Mouse (Mus musculus) cortical plate, adult 2 months (tissue): ENCODE data around the gene Ghr. TPM values are rescaled to one million over a fixed set of nuclear protein-coding genes. Genes with fewer than 3 reads are reported as not detected.

ENCODE experiments used
- H3K27ac ChIP-seq: fragments of 200-500 bp; 2 replicates; pipeline ENCODE4 v1.5.1; 2012; ENCODE audit warnings: low read length, control low read depth, inconsistent platforms; ENCODE audit not compliant: insufficient read depth
- H3K4me1 ChIP-seq: fragments of 200-500 bp; 2 replicates; pipeline ENCODE4 v1.6.1; 2011; ENCODE audit warnings: low read length; ENCODE audit not compliant: control insufficient read depth, insufficient read depth
- H3K4me3 ChIP-seq: fragments of 200-500 bp; 2 replicates; pipeline ENCODE4 v1.5.1; 2011; ENCODE audit warnings: mild to moderate bottlenecking, low read length, control low read depth; ENCODE audit not compliant: insufficient read depth
- CTCF ChIP-seq: fragments of 200-500 bp; IDR thresholded peaks from 2 replicates; pipeline ENCODE4 v1.5.1; 2011; ENCODE audit warnings: mild to moderate bottlenecking, control low read depth, low read length; ENCODE audit not compliant: insufficient read depth; ENCODE audit errors: extremely low read depth
- POLR2A ChIP-seq: fragments of 200-500 bp; IDR thresholded peaks from 2 replicates; pipeline ENCODE4 v1.6.1; 2011; ENCODE audit warnings: mild to moderate bottlenecking, low read length, control low read depth; ENCODE audit not compliant: insufficient read depth; ENCODE audit errors: extremely low read depth
- polyA plus RNA-seq: library from polyadenylated mRNA; depleted of rRNA; stranded (reverse); fragments of >200 nt; gene quantifications from 2 replicates; pipeline ENCODE4 v1.2.3, GENCODE M21; 2012

Gene Ghr
- polyA plus RNA-seq, 1 experiment: 8.4 TPM

DNA sequence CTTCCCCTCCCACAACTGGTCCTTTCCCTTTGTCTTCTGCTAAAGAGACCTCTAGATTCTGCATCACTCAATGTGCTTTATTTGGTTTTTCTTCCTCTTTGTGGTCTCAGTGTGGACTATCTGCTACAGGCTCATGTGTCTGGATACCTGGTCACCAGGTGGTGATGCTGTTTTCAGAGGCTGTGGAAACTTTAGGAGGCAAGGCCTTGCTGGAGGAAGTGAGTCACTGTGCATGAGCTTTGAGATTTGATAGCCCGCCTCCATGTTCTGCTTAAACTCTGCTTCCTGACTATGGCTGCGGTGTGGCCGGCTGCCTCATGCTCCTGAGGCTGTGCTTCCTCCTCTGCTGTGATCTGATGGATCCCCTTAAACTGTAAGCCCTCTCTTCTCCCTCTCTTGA is 292.9 kb downstream of the Ghr start:
- no peak overlapping the region for H3K4me3 ChIP-seq
- no peaks in the 10 kb centered on the region for H3K4me1 ChIP-seq
- no peak overlapping the region for H3K27ac ChIP-seq
- no peak for TF ChIP-seq POLR2A

DNA sequence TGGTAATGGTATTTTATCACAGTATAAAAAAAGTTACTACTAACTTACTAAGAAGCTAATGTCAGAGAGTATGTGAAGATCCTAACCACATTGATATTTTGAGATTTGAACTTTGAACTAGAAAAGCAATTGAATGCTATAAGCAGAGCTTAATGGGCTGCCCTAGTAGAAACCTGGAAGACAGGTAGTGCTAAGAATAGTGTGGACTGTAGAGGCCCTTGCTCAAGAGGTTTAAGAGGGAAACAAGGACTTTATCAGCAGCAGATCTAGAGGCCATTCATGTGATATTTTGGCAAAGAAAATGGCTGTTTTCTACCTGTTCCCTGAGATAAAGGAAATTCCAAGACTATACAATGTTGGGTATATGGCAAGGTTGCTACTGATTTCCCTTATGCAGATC is 297.3 kb downstream of the Ghr start:
- Histone ChIP-seq H3K27ac (no peak overlapping the region), H3K4me3 (no peak overlapping the region), H3K4me1 (no peaks in the 10 kb centered on the region)
- TF ChIP-seq CTCF: no peak
- TF ChIP-seq POLR2A: no peak

DNA sequence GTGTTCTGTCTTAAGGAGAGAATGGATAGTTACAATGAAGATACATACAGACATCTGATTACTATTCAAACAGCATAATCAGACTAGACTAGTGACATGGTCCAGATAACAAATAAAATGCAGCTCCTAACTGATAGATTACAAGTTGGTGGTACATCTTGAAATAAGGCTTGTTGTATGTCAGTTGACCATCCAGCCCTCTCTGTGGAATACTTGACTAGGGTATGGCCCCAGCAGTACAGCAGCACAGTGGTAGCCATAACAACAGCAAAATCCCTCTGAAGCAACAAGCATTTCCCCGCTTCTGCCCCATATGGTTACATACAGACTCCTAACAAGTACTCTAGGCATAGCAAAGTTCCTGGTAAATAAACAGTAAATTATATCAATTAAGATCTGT is 301.6 kb downstream of the Ghr start:
- Histone ChIP-seq H3K4me1 (no peaks in the 10 kb centered on the region), H3K4me3 (no peak overlapping the region), H3K27ac (no peak overlapping the region)
- TF ChIP-seq POLR2A (no peak), CTCF (no peak)

DNA sequence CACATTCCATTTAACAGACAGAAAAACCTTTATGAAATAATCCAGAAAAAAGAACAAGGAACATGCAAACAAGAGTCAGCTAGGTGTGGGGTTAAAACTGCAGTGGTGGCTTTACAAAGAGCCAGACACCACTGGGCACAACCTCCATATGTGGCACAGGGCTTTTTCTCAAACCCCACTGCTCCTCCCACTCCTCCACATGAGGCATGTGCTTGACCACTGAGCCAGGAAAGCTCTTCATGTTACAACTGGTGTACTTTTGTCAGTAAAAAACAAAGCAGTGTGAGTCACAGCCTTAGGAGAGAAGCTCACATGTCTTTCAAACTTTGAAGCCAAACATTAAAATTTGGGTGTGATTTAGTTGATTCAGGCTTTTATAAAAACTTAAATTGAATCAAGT is 302.1 kb downstream of the Ghr start:
- no peak overlapping the region for H3K27ac ChIP-seq
- TF ChIP-seq POLR2A: no peak
- no peak for TF ChIP-seq CTCF
- no peak overlapping the region for H3K4me3 ChIP-seq
- H3K4me1 ChIP-seq: no peaks in the 10 kb centered on the region

DNA sequence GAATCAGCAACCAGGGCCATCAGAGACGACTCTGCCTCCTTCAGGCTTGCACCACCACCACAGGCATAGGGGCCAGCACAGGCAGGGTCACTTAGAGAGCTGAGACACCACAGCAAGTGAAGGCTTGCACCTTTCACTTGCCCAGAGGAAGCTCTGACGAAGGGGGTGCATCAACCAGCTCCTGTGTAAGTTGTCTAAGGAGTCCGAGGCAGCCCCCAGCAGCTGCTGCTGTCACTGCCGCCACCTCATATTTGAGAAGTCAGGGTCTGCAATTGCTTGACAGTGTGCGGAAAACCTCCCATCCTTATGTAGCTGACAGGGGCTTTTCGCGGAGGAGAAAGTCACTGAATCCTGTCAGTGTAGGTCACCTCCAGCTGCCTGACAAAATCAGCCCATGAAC is 304.1 kb downstream of the Ghr start:
- Histone ChIP-seq H3K4me3 (no peak overlapping the region), H3K4me1 (no peaks in the 10 kb centered on the region), H3K27ac (no peak overlapping the region)
- TF ChIP-seq CTCF (no peak), POLR2A (no peak)

DNA sequence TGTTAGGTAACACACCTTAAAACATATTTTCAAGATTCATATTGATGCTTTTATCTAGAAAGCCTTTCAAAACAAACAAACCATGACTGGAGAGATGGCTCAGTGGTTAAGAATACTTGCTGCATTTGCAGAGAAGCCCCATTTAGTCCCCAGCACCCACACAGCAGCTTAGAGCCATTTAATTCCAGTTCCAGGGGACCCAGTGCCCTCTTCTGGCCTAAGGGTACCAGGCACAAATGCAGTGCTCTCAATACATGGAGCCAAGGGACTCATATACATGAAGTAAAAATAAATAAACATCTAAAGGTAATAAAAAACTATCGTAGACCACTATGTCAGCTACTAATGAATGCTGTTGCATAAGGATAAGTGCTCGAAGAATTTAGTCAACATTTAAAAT is 305.9 kb downstream of the Ghr start:
- no peaks in the 10 kb centered on the region for H3K4me1 ChIP-seq
- no peak for TF ChIP-seq POLR2A
- peak; percentile 3; the same call in 1 of the 2 replicates for TF ChIP-seq CTCF
- no peak overlapping the region for H3K4me3 ChIP-seq
- H3K27ac ChIP-seq: no peak overlapping the region

DNA sequence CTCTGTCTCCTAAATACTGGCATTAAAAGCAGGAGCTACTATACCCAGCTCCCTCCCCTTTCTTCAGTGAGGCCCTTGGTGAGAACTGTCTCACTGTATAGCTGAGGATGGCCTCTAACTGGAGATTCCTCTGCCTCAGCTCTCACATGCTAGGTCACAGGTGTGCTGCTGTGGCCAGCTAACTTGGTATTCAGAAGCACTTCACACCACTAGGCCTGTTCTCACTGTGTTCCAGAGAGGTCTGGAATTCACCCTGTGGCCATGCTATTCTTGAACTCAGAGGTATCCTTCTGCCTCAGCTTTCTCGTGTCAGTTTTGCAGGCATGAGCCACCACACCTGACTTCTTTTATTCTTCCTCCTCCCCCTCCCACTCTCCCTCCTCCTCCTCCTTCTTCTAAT is 310.1 kb downstream of the Ghr start:
- Histone ChIP-seq H3K4me1 (no peaks in the 10 kb centered on the region; the same call in 1 of the 2 replicates), H3K27ac (no peak overlapping the region), H3K4me3 (peak overlapping the region; percentile 3; the same call in 1 of the 2 replicates)
- TF ChIP-seq CTCF (no peak), POLR2A (no peak)

DNA sequence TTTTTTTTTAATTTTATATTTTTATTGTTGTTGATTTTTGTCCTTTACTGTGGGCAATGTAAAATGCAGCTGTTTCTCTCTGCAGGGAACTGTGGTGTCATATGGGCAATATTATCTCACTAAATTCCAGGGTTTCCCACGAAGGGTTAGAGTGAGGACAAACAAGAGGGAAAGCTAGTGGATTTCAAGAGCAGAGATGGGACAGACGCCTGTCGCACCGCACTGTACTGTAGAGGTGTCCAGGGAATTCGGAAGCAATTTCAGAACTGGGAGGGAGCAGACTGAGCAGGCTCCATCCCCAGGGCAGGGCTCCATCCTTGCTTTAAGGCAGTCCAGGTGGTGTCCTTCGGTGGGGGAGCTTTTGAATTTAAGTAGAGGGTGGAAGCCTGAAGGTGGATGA is 312.1 kb downstream of the Ghr start:
- peak overlapping the region; percentile 18; the same call in 1 of the 2 replicates for H3K27ac ChIP-seq
- no peak for TF ChIP-seq POLR2A
- TF ChIP-seq CTCF: no peak
- peak overlapping the region; percentile 43 for H3K4me3 ChIP-seq
- H3K4me1 ChIP-seq: no peaks in the 10 kb centered on the region; the same call in 1 of the 2 replicates

DNA sequence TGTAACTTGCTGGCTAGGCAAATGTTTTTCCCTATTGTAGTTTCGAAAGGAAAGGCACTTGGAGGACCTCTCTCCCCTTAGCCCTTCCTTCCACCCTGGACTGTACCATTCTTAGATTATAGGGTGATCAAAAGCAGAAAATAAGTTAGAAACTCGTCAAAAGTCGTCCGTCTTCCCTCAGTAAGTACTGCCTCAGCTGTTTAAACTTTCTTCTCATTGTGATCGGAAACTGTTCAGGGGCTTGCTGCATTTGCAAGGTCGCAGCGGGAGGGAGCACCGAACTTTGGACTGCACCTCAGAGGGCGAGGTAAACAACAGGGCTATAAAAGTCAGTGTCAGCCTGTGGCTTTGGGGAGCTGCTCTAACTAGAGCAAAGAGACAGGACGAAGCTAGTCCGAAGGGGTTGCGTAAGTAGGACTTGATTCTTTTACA is 312.6 kb downstream of the Ghr start:
- Histone ChIP-seq H3K27ac (peak overlapping the region; percentile 100), H3K4me3 (peak overlapping the region; percentile 43), H3K4me1 (no peaks in the 10 kb centered on the region; the same call in 1 of the 2 replicates)
- TF ChIP-seq CTCF: no peak
- peak; percentile 93 for TF ChIP-seq POLR2A

DNA sequence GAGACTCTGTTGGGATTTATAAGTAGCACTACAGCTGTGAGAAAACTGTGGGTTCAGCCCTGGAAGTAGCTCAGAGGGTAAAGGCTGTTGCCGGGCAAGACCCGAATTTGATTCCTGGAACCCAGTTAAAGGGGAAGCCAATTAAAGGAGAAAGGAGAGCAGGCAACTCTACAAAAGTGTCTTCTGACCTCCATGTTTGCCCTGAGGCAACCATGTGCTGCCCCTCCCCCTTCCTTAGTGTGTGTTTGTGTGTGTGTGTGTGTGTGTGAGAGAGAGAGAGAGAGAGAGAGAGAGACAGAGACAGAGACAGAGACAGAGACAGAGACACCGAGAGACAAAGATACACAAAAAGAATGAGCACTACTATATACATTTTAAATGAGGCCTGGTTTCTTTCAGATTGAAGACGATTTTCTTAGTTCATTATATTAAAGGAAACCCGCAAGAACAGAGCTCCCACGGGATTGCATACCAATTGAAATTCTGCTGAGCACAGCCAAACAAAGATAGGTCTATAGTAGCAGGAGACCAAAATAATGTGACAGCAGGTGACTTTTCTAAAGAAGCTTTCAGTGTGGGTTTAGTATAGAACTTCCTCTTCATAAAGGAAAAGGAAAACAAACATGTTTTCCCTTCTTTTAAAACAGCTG is 313.2 kb downstream of the Ghr start:
- H3K27ac ChIP-seq: peak overlapping the region; percentile 100

More for the DNA sequence above, 313.2 kb downstream of the Ghr start:
- Histone ChIP-seq H3K4me1 (no peaks in the 10 kb centered on the region; the same call in 1 of the 2 replicates), H3K4me3 (peak overlapping the region; percentile 43; the same call in 1 of the 2 replicates)
- TF ChIP-seq POLR2A (no peak), CTCF (no peak)
